ENCODE assay signal across 28 mouse cellular contexts in the genomic region with DNA sequence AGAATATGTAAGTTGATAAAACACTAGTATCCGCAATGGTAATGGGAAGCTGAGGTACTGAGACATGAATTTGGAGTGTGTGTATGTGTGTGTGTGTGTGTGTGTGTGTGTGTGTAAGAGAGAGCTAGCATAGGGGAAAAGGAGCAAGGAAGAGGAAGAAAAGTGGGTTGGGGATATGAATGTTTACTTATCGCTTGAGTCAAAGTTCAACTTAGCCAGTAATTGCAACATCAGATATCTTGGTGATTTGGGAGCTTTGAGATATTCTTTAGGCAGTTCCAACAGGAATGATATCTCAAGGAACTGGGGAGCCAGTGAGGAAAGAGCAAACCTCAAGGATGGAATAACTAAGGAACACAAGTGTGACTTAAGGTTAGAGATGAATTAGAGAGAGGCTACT.
"Had no signal": no experiment of that assay in that cellular context is flagged by ENCODE, and none has a peak within 500 bp of the region (broad histone marks: within the 10 kb centered on the region; RNA-seq: fewer than 3 reads in every experiment).

No protein-coding gene starts in this region.

- H3K36me3 ChIP-seq: embryonic facial prominence, embryonic 10.5 days; embryonic facial prominence, embryonic 12.5 days; embryonic facial prominence, embryonic 13.5 days; embryonic facial prominence, embryonic 15.5 days; forebrain, embryonic 10.5 days; forebrain, embryonic 12.5 days; forebrain, embryonic 15.5 days had no signal

- H3K4me2 ChIP-seq: embryonic facial prominence, embryonic 12.5 days; embryonic facial prominence, embryonic 13.5 days; embryonic facial prominence, embryonic 15.5 days; forebrain, embryonic 12.5 days; forebrain, embryonic 13.5 days; forebrain, embryonic 15.5 days had no signal

- H3K9me3 ChIP-seq: embryonic facial prominence, embryonic 10.5 days; embryonic facial prominence, embryonic 12.5 days; embryonic facial prominence, embryonic 13.5 days; embryonic facial prominence, embryonic 15.5 days; forebrain, embryonic 10.5 days; forebrain, embryonic 12.5 days; forebrain, embryonic 13.5 days; forebrain, embryonic 15.5 days had no signal

- H3K27ac ChIP-seq: embryonic facial prominence, embryonic 10.5 days; embryonic facial prominence, embryonic 12.5 days; embryonic facial prominence, embryonic 13.5 days; embryonic facial prominence, embryonic 15.5 days; forebrain, embryonic 10.5 days; forebrain, embryonic 12.5 days; forebrain, embryonic 13.5 days; forebrain, embryonic 15.5 days; gastrocnemius, adult 2 months had no signal

- ATAC-seq: forebrain, embryonic 13.5 days; forebrain, embryonic 14.5 days; forebrain, embryonic 15.5 days; forebrain, embryonic 16.5 days; forebrain, postnatal 0 days had no signal

- H3K4me1 ChIP-seq: embryonic facial prominence, embryonic 12.5 days; embryonic facial prominence, embryonic 15.5 days; forebrain, embryonic 10.5 days; forebrain, embryonic 12.5 days; forebrain, embryonic 13.5 days; forebrain, embryonic 15.5 days had no signal

- H3K4me3 ChIP-seq: embryonic facial prominence, embryonic 10.5 days; embryonic facial prominence, embryonic 12.5 days; embryonic facial prominence, embryonic 13.5 days; embryonic facial prominence, embryonic 15.5 days; erythroblast, embryonic 14.5 days; forebrain, embryonic 10.5 days; forebrain, embryonic 12.5 days; forebrain, embryonic 13.5 days; forebrain, embryonic 15.5 days; gastrocnemius, adult 2 months had no signal

- DNase-seq: cerebellum, adult 18-20 months; cerebellum, adult 2 months; cerebellum, adult 8-10 months; cerebellum, adult 9-10 months; cerebellum, adult 9-11 months; cerebellum, postnatal 10 days; cerebellum, postnatal 14 days; cerebellum, postnatal 25 days; cerebellum, postnatal 36 days; embryo, embryonic 11 days; forebrain, postnatal 0 days; gastrocnemius, adult 2 months; gastrocnemius, postnatal 10 days; gastrocnemius, postnatal 14 days; gastrocnemius, postnatal 25 days; gastrocnemius, postnatal 36 days; heart, adult 11 months had no signal

- H3K9ac ChIP-seq: embryonic facial prominence, embryonic 12.5 days; embryonic facial prominence, embryonic 13.5 days; embryonic facial prominence, embryonic 15.5 days; forebrain, embryonic 12.5 days; forebrain, embryonic 13.5 days; forebrain, embryonic 15.5 days; forebrain, postnatal 0 days had no signal

- H3K27me3 ChIP-seq: embryonic facial prominence, embryonic 12.5 days; embryonic facial prominence, embryonic 13.5 days; embryonic facial prominence, embryonic 15.5 days; forebrain, embryonic 12.5 days; forebrain, embryonic 13.5 days; forebrain, embryonic 15.5 days had no signal
